Mouse (Mus musculus): ENCODE measurements around the gene Als2cr12. TPM values are rescaled to one million over a fixed set of nuclear protein-coding genes. Genes with fewer than 3 reads are reported as not detected.

Gene Als2cr12
- polyA plus RNA-seq, 1 experiment: not detected

DNA sequence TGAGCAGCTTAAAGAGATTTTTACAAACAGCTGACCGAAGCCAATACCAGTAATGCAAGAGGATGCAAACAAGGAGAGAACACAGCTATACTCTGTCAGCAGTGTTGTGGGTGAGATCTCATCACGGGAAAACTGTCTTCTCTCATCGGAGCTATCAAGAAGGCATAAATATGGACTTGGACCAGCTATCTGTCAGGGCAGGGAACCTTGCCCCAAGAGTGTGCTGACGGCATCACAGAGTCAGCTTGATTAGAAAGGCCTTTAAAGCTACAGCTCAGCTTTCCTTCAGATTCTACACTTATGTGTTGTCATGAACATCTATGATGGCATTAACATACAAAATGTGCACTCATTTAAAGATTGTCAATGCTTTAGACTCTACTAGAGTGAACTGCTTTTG is 93.1 kb downstream of the Als2cr12 start:
- no peak overlapping the region for H3K4me3 ChIP-seq (ENCODE audit: insufficient read depth, low read length)
- peaks cover 26% of the 10 kb centered on the region for H3K4me1 ChIP-seq (ENCODE audit: control insufficient read depth, insufficient read depth, low read length)
- no peak overlapping the region for H3K27ac ChIP-seq (ENCODE audit: insufficient read depth, low read depth, low read length)
- TF ChIP-seq CTCF (IDR thresholded peaks at IDR 0.05; ENCODE audit: low read depth, low read length) (no peak), POLR2A (IDR thresholded peaks at IDR 0.05; ENCODE audit: borderline replicate concordance, low read depth, low read length) (no peak)

Other genes starting within 250 kb of the Als2cr12 start
- gene Orc2, start 190.9 kb downstream of the Als2cr12 start, polyA plus RNA-seq (2012; ENCODE audit: insufficient read depth, insufficient read length, missing spikeins): 12.2 and 14.3 TPM in 2 replicates
- 5.9 and 9.1 TPM in 2 replicates for gene Fam126b, start 109.7 kb downstream of the Als2cr12 start, polyA plus RNA-seq (2012; ENCODE audit: insufficient read depth, insufficient read length, missing spikeins)
- 94.5 and 121 TPM in 2 replicates for gene Ndufb3, start 109.6 kb downstream of the Als2cr12 start, polyA plus RNA-seq (2012; ENCODE audit: insufficient read depth, insufficient read length, missing spikeins)
- 95.8 and 102 TPM in 2 replicates for gene Cflar, start 15.5 kb upstream of the Als2cr12 start, polyA plus RNA-seq (2012; ENCODE audit: insufficient read depth, insufficient read length, missing spikeins)
- 97.4 and 98.2 TPM in 2 replicates for gene Casp8, start 99.4 kb upstream of the Als2cr12 start, polyA plus RNA-seq (2012; ENCODE audit: insufficient read depth, insufficient read length, missing spikeins)

Data from bone marrow macrophage, adult 2 months (primary cell).